Mouse (Mus musculus) ES-E14 (cell line): Measurements from ENCODE around the gene Erfe.

ENCODE experiments used
- CHD2 ChIP-seq: IDR thresholded peaks from 2 replicates; pipeline ENCODE4 v1.6.1; 2014; ENCODE audit warnings: mild to moderate bottlenecking, low read depth, low read length, inconsistent platforms
- HCFC1 ChIP-seq: IDR thresholded peaks from 2 replicates; pipeline ENCODE4 v1.6.1; 2012; ENCODE audit warnings: low read length, inconsistent platforms, borderline replicate concordance; ENCODE audit not compliant: insufficient read depth
- MAFK ChIP-seq: IDR thresholded peaks from 2 replicates; pipeline ENCODE4 v1.6.1; 2014; ENCODE audit warnings: mild to moderate bottlenecking, low read depth, low read length, inconsistent platforms; ENCODE audit not compliant: insufficient read depth
- ZNF384 ChIP-seq: IDR thresholded peaks from 2 replicates; pipeline ENCODE4 v1.6.1; 2012; ENCODE audit warnings: low read depth, low read length, inconsistent platforms

GRCm38 (mm10) chr1:91414903-91415302 is 48.7 kb downstream of the Erfe start:
- TF ChIP-seq CHD2 (no peak), HCFC1 (no peak), MAFK (no peak), ZNF384 (no peak)
